Comparison of ENCODE assay signal across 7 mouse cellular contexts in genomic region chr12:99884269-99885261, GRCm38 (mm10). TPM values are rescaled to one million over a fixed set of nuclear protein-coding genes. Genes with fewer than 3 reads are reported as not detected.
A peak's percentile ranks its signal among the peaks of the same experiment; 100 is the strongest.
DNase-seq lines count a peak whose midpoint lies in the region; ATAC-seq and TF ChIP-seq lines count a peak whose summit lies in the region.

TSS of gene Efcab11 (minus strand) at chr12:99884439.
TSS of gene Tdp1 (plus strand) at chr12:99884517.

- 0 out of 2 replicates have a peak, but pooled peaks cover 4% of the 10 kb centered on the region for H3K36me3 ChIP-seq in embryonic facial prominence, embryonic 12.5 days
- H3K36me3 ChIP-seq in heart, adult 2 months (ENCODE audit: control insufficient read depth, insufficient read depth, low read length), result no peaks in the 10 kb centered on the region
- H3K36me3 ChIP-seq in limb, embryonic 13.5 days, result peaks cover 4% of the 10 kb centered on the region; the same call in 1 of the 2 replicates
- no peaks in the 10 kb centered on the region for H3K36me3 ChIP-seq in midbrain, embryonic 16.5 days (ENCODE audit: control insufficient read depth, insufficient read depth, low read length)

- peak; percentile 83 for ATAC-seq in embryonic facial prominence, embryonic 12.5 days (ENCODE audit: insufficient number of reproducible peaks, insufficient read depth, low FRiP score, low TSS enrichment)
- ATAC-seq in limb, embryonic 13.5 days (ENCODE audit: low FRiP score, low read depth), result peak; percentile 87
- peak; percentile 86 for ATAC-seq in midbrain, embryonic 16.5 days

- intact Hi-C loops in heart, adult 2 months (cut with DNase I), result no loop called here

- peak within 1 kb of the TSS; percentile 86 for H3K4me3 ChIP-seq in embryonic facial prominence, embryonic 12.5 days
- H3K4me3 ChIP-seq in heart, adult 2 months, result peak within 1 kb of the TSS; percentile 66
- peak within 1 kb of the TSS; percentile 81 for H3K4me3 ChIP-seq in limb, embryonic 13.5 days
- H3K4me3 ChIP-seq in midbrain, embryonic 16.5 days (ENCODE audit: low read depth, low read length), result peak within 1 kb of the TSS; percentile 89

- no peaks in the 10 kb centered on the region for H3K27me3 ChIP-seq in embryonic facial prominence, embryonic 12.5 days
- H3K27me3 ChIP-seq in heart, adult 2 months (ENCODE audit: control insufficient read depth, insufficient read depth, low read length), result no peaks in the 10 kb centered on the region
- no peaks in the 10 kb centered on the region for H3K27me3 ChIP-seq in limb, embryonic 13.5 days
- H3K27me3 ChIP-seq in midbrain, embryonic 16.5 days (ENCODE audit: control insufficient read depth, insufficient read depth, low read depth, low read length), result no peaks in the 10 kb centered on the region

- TF ChIP-seq CTCF in heart, adult 2 months (IDR thresholded peaks at IDR 0.05), result peak; percentile 37

- H3K9ac ChIP-seq in embryonic facial prominence, embryonic 12.5 days, result peak within 1 kb of the TSS; percentile 90
- H3K9ac ChIP-seq in heart, adult 2 months (ENCODE audit: low read depth, low read length), result peak within 1 kb of the TSS; percentile 78
- H3K9ac ChIP-seq in limb, embryonic 13.5 days, result peak within 1 kb of the TSS; percentile 92
- peak within 1 kb of the TSS; percentile 92 for H3K9ac ChIP-seq in midbrain, embryonic 16.5 days (ENCODE audit: low read depth, low read length)

- DNase-seq in adrenal gland, postnatal 25 days, result peak; percentile 94
- peak; percentile 96 to 97 for DNase-seq in heart, adult 2 months
- peak; percentile 90 to 91 for DNase-seq in kidney, adult 8-10 months
- DNase-seq in spleen, postnatal 10 days (ENCODE audit: low spot score in 2 of 2), result peak; percentile 92 to 95

- peak; percentile 38; the same call in 1 of the 2 replicates for TF ChIP-seq POLR2A in heart, adult 2 months (IDR thresholded peaks at IDR 0.05; ENCODE audit: insufficient read depth, low read depth, low read length)

- H3K9me3 ChIP-seq in embryonic facial prominence, embryonic 12.5 days, result no peaks in the 10 kb centered on the region
- no peaks in the 10 kb centered on the region for H3K9me3 ChIP-seq in limb, embryonic 13.5 days
- H3K9me3 ChIP-seq in midbrain, embryonic 16.5 days (replicated peaks; ENCODE audit: control insufficient read depth, low read length, poor library complexity, severe bottlenecking), result no peaks in the 10 kb centered on the region

- H3K4me1 ChIP-seq in embryonic facial prominence, embryonic 12.5 days, result peaks cover 18% of the 10 kb centered on the region
- peaks cover 2% of the 10 kb centered on the region for H3K4me1 ChIP-seq in heart, adult 2 months (ENCODE audit: control insufficient read depth, insufficient read depth, low read length)
- H3K4me1 ChIP-seq in limb, embryonic 13.5 days, result peaks cover 27% of the 10 kb centered on the region
- H3K4me1 ChIP-seq in midbrain, embryonic 16.5 days (ENCODE audit: control insufficient read depth, insufficient read depth, low read length), result peaks cover 20% of the 10 kb centered on the region

- peak within 1 kb of the TSS; percentile 91 for H3K4me2 ChIP-seq in embryonic facial prominence, embryonic 12.5 days (replicated peaks)
- peak within 1 kb of the TSS; percentile 94 for H3K4me2 ChIP-seq in limb, embryonic 13.5 days (replicated peaks)
- H3K4me2 ChIP-seq in midbrain, embryonic 16.5 days (ENCODE audit: low read length), result peak within 1 kb of the TSS; percentile 84

- no peak for TF ChIP-seq EP300 in heart, adult 2 months (IDR thresholded peaks at IDR 0.05; ENCODE audit: insufficient read depth, low read depth, low read length)

- no peaks in the 10 kb centered on the region for H3K79me2 ChIP-seq in heart, adult 2 months (replicated peaks; ENCODE audit: control insufficient read depth, insufficient read depth, low read length)

- H3K27ac ChIP-seq in embryonic facial prominence, embryonic 12.5 days, result peak within 1 kb of the TSS; percentile 89
- peak within 1 kb of the TSS; percentile 78 for H3K27ac ChIP-seq in heart, adult 2 months
- H3K27ac ChIP-seq in limb, embryonic 13.5 days, result peak within 1 kb of the TSS; percentile 83
- peak within 1 kb of the TSS; percentile 84 for H3K27ac ChIP-seq in midbrain, embryonic 16.5 days (ENCODE audit: low read length)

- under 1% methylated on average over 73 of the region's 73 CpGs for WGBS in embryonic facial prominence, embryonic 12.5 days
- WGBS in heart, adult 2 months, result under 1% methylated on average over 73 of the region's 73 CpGs
- under 1% methylated on average over 63 of the region's 73 CpGs for WGBS in limb, embryonic 13.5 days
- under 1% methylated on average over 69 of the region's 73 CpGs for WGBS in midbrain, embryonic 16.5 days

RNA-seq across cellular contexts. Expression of gene Efcab11, which starts in this region (rescaled TPM):
- 0.82 and 1.7 TPM in 2 replicates for total RNA-seq in adrenal gland, postnatal 25 days (2021)
- polyA plus RNA-seq in embryonic facial prominence, embryonic 12.5 days (2016; fragmentation: Nextera tagmentation; extraction: Ambion mirVana), result 17.6 and 18.6 TPM in 2 replicates
- under 1 TPM in 1 of 2 experiments, not detected in 1; 0.13 TPM for total RNA-seq in heart, adult 2 months (2021)
- 0.06 TPM in 1 of 2 replicates, not detected in the other for polyA plus RNA-seq in heart, adult 2 months (2012; rRNA removed)
- 11.8 and 15.9 TPM in 2 replicates for polyA plus RNA-seq in limb, embryonic 13.5 days (2015; fragmentation: Nextera tagmentation; extraction: Ambion mirVana)
- polyA plus RNA-seq in midbrain, embryonic 16.5 days (2015; fragmentation: Nextera tagmentation; extraction: Ambion mirVana), result 3.4 and 4.0 TPM in 2 replicates

RNA-seq across cellular contexts. Expression of gene Tdp1, which starts in this region (rescaled TPM):
- total RNA-seq in adrenal gland, postnatal 25 days (2021), result 15.8 and 18.6 TPM in 2 replicates
- polyA plus RNA-seq in embryonic facial prominence, embryonic 12.5 days (2016; fragmentation: Nextera tagmentation; extraction: Ambion mirVana), result 71.5 and 76.6 TPM in 2 replicates
- 1 to 10 TPM; 7.9 to 9.6 TPM for total RNA-seq in heart, adult 2 months (2021)
- 7.3 and 10.3 TPM in 2 replicates for polyA plus RNA-seq in heart, adult 2 months (2012; rRNA removed)
- polyA plus RNA-seq in limb, embryonic 13.5 days (2015; fragmentation: Nextera tagmentation; extraction: Ambion mirVana), result 59.5 and 62.9 TPM in 2 replicates
- polyA plus RNA-seq in midbrain, embryonic 16.5 days (2015; fragmentation: Nextera tagmentation; extraction: Ambion mirVana), result 49.6 and 53.5 TPM in 2 replicates

Comparison
In these comparisons a context has a peak if more than half of its experiments do, and no peak if none do; other contexts are left out.
1. Peak in every context shown above with its lines: DNase-seq, ATAC-seq, H3K4me3 ChIP-seq and H3K27ac ChIP-seq.